Mouse (Mus musculus): ENCODE results near the gene Gp1bb. TPM values are rescaled to one million over a fixed set of nuclear protein-coding genes. Genes with fewer than 3 reads are reported as not detected.

Gene Gp1bb
- polyA plus RNA-seq, 1 experiment = 580 TPM

DNA sequence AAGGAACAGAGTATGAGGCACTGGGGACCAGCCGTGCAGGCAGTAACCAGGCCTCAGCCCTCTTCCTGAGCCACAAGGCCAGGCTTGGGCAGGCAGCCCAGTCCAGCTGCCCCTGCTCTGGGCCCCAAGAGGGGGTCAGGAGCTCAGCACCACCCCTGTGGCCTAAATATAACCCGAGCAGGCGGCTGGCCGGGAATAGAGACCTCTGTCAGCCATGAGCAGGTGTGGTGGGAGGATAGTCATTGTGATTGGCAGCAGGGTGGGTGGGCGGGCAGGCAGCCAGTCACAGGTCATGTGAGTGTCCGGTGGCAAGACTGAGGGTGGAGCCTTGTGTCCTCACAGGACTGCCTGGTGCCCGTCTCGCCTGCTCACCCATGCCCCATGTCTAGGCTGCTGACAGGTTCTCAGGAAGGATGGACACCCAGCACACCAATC is 17.9 kb downstream of the Gp1bb start:
- WGBS = 74% methylated on average over 8 of the region's 8 CpGs
- no peaks in the 10 kb centered on the region for H3K36me3 ChIP-seq (ENCODE audit: control insufficient read depth, insufficient read depth, low read length)
- H3K27ac ChIP-seq (ENCODE audit: insufficient read depth, low read depth, low read length) = no peak overlapping the region
- no peaks in the 10 kb centered on the region for H3K4me1 ChIP-seq (ENCODE audit: control insufficient read depth, insufficient read depth, insufficient read length, low read length)
- TF ChIP-seq CTCF (IDR thresholded peaks at IDR 0.05; ENCODE audit: extremely low read depth, insufficient read length, insufficient replicate concordance, low read depth, low read length) (no peak), POLR2A (IDR thresholded peaks at IDR 0.05; ENCODE audit: low read depth, low read length) (no peak)
- H3K27me3 ChIP-seq (ENCODE audit: control insufficient read depth, insufficient read depth, low read length) = no peaks in the 10 kb centered on the region
- no peak overlapping the region for H3K4me3 ChIP-seq (ENCODE audit: low read depth, low read length)

DNA sequence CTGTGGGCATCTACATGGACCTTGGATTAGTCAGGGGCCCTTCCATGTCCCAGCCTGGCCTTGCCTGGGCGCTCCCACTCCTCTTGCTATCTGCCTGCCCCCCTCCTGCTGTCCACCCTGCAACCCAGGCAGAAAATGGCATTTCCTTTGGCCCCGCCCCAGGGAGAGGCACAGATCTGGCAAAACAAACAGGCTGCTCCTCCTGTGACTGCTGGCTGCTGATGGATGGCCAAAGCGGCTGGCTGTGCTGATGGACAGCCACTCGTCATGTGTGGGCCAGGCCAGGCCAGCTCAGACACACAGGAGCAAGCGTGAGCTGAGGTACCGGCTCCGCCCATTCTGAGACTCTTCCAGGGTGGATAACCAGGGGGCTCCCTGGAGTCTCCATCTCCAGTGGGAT is 20.8 kb downstream of the Gp1bb start:
- Histone ChIP-seq H3K27ac (ENCODE audit: insufficient read depth, low read depth, low read length) (no peak overlapping the region), H3K4me1 (ENCODE audit: control insufficient read depth, insufficient read depth, insufficient read length, low read length) (no peaks in the 10 kb centered on the region), H3K27me3 (ENCODE audit: control insufficient read depth, insufficient read depth, low read length) (no peaks in the 10 kb centered on the region), H3K4me3 (ENCODE audit: low read depth, low read length) (no peak overlapping the region), H3K36me3 (ENCODE audit: control insufficient read depth, insufficient read depth, low read length) (no peaks in the 10 kb centered on the region)
- TF ChIP-seq POLR2A (IDR thresholded peaks at IDR 0.05; ENCODE audit: low read depth, low read length) = no peak
- WGBS = 72% methylated on average over 7 of the region's 7 CpGs

DNA sequence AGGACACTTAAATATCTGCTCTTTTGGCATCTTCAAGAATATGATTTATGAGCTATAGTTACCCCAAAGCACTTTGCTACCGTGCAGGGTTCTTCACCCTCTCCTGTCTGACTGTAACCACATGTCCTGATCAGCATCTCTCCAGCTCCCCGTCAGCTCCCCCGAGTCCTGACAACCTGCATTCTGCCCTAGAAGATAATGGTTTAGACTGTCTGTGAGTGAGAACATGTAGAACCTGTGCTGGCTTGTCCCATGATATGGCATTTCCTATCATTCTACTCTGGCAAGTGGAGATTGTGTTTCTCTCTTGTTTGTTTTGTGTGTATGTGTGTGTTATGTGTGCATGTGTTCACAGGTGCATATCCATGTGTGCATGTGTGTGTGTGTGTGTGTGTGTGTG is 24.2 kb downstream of the Gp1bb start:
- 71% methylated on average over 3 of the region's 3 CpGs for WGBS
- H3K4me3 ChIP-seq (ENCODE audit: low read depth, low read length) = no peak overlapping the region
- no peaks in the 10 kb centered on the region for H3K27me3 ChIP-seq (ENCODE audit: control insufficient read depth, insufficient read depth, low read length)
- no peaks in the 10 kb centered on the region for H3K36me3 ChIP-seq (ENCODE audit: control insufficient read depth, insufficient read depth, low read length)
- H3K27ac ChIP-seq (ENCODE audit: insufficient read depth, low read depth, low read length) = no peak overlapping the region
- no peaks in the 10 kb centered on the region for H3K4me1 ChIP-seq (ENCODE audit: control insufficient read depth, insufficient read depth, insufficient read length, low read length)
- TF ChIP-seq CTCF (IDR thresholded peaks at IDR 0.05; ENCODE audit: extremely low read depth, insufficient read length, insufficient replicate concordance, low read depth, low read length) (no peak), POLR2A (IDR thresholded peaks at IDR 0.05; ENCODE audit: low read depth, low read length) (no peak)

DNA sequence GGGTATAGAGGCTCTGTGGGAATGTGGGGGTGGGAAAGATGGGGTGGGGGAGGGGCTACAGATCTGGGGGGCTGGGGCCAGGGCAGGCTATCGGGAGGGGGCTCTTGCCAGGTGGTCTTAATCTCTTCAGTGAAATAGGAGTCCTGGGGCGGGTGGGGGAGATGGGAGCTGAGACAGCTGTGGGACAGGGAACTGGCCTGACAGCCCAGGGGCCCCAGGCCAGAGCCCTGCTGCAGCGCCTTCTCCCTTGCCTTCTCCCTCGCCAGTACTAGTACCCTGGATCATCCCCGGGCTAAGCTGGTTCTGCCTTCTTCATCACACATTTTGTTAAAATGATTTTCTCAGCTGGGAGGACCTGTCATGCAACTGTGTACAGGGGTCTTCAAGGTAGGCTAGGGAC is 25.9 kb downstream of the Gp1bb start:
- 76% methylated on average over 5 of the region's 5 CpGs for WGBS
- Histone ChIP-seq H3K4me1 (ENCODE audit: control insufficient read depth, insufficient read depth, insufficient read length, low read length) (peaks cover 6% of the 10 kb centered on the region), H3K27me3 (ENCODE audit: control insufficient read depth, insufficient read depth, low read length) (peaks cover 9% of the 10 kb centered on the region), H3K36me3 (ENCODE audit: control insufficient read depth, insufficient read depth, low read length) (no peaks in the 10 kb centered on the region), H3K4me3 (ENCODE audit: low read depth, low read length) (no peak overlapping the region), H3K27ac (ENCODE audit: insufficient read depth, low read depth, low read length) (no peak overlapping the region)
- no peak for TF ChIP-seq POLR2A (IDR thresholded peaks at IDR 0.05; ENCODE audit: low read depth, low read length)
- TF ChIP-seq CTCF (IDR thresholded peaks at IDR 0.05; ENCODE audit: extremely low read depth, insufficient read length, insufficient replicate concordance, low read depth, low read length) = no peak

DNA sequence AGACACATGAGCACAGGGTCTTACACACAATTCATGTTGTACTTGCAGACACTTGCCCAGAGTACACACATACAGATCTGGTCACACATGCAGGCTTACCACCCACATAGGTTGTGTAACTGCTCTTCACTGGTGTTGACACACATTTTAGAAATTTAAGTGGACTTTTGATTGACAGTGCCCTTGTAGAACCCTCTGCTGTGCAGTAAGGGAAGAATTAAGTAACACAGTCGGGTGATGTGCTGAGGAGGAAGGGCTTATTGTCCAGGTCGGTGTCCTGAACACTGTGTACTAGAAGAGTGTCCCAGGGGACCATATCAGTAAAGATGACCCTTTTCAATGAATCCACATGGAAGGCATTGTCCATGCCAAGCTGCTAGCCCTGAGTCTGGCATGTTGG is 28.3 kb downstream of the Gp1bb start:
- H3K4me3 ChIP-seq (ENCODE audit: low read depth, low read length) = no peak overlapping the region
- 84% methylated on average over 2 of the region's 2 CpGs for WGBS
- peaks cover 19% of the 10 kb centered on the region for H3K27me3 ChIP-seq (ENCODE audit: control insufficient read depth, insufficient read depth, low read length)

DNA sequence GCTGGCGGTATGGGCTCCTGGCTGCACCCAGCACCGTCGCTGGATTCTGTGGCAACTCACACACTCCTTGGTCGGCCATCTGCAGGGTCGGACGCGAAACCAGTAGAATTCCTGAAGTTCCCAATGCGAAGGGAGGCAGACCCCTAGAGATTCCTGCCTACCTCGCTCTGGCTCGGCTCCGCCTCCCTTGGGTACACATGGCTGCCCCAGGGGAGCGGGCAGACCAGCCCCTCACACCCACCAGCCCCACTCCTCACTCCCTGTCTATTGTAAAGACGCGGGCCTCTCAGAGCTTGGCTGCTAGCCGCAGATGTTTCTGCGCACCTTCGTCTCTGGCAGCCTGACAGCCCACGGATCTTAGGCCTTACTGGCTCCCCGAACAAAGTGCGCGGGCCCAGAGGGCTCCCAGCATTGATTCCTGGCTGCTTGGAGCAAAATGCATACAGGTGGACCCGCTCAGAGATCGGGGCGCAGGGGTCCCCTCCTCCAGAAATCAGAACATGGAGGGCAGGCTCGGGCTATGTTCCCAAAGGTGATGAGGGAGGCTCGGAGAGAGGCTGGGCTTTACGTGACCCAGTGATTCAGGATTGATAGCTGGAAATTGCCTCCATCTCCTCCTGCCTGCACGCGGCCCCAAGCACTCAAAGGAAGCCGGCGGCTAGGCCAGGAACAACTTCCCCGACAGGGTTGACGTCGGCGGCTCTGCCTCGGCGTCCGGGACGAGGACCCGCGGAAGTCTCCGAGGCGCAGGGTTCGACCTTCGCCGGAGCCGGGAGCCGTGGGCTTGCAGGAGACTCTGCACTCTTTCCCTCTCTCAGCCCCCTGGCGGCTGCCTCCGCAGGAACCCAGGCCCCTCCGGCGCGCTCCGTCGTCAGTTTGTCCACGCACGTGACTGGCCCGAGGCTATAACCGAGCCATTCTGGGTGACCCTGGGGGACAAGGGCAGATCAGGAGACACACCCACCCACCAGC is 30.9 kb downstream of the Gp1bb start:
- Histone ChIP-seq H3K27ac (ENCODE audit: insufficient read depth, low read depth, low read length) (no peak overlapping the region), H3K36me3 (ENCODE audit: control insufficient read depth, insufficient read depth, low read length) (no peaks in the 10 kb centered on the region), H3K4me1 (ENCODE audit: control insufficient read depth, insufficient read depth, insufficient read length, low read length) (peaks cover 16% of the 10 kb centered on the region), H3K27me3 (ENCODE audit: control insufficient read depth, insufficient read depth, low read length) (peaks cover 40% of the 10 kb centered on the region), H3K4me3 (ENCODE audit: low read depth, low read length) (peak overlapping the region; percentile 9)
- TF ChIP-seq POLR2A (IDR thresholded peaks at IDR 0.05; ENCODE audit: low read depth, low read length) (no peak), CTCF (IDR thresholded peaks at IDR 0.05; ENCODE audit: extremely low read depth, insufficient read length, insufficient replicate concordance, low read depth, low read length) (no peak)
- WGBS = 8% methylated on average over 59 of the region's 59 CpGs

More for the DNA sequence above, 28.3 kb downstream of the Gp1bb start:
- no peaks in the 10 kb centered on the region for H3K36me3 ChIP-seq (ENCODE audit: control insufficient read depth, insufficient read depth, low read length)
- H3K4me1 ChIP-seq (ENCODE audit: control insufficient read depth, insufficient read depth, insufficient read length, low read length) = peaks cover 12% of the 10 kb centered on the region
- H3K27ac ChIP-seq (ENCODE audit: insufficient read depth, low read depth, low read length) = no peak overlapping the region
- TF ChIP-seq CTCF (IDR thresholded peaks at IDR 0.05; ENCODE audit: extremely low read depth, insufficient read length, insufficient replicate concordance, low read depth, low read length) (no peak), POLR2A (IDR thresholded peaks at IDR 0.05; ENCODE audit: low read depth, low read length) (no peak)

All from small intestine, adult 2 months (tissue).